Mouse (Mus musculus) embryonic facial prominence, embryonic 12.5 days (tissue): Measurements from ENCODE around the gene Npl. TPM values are rescaled to one million over a fixed set of nuclear protein-coding genes. Genes with fewer than 3 reads are reported as not detected.

ENCODE experiments used
- ATAC-seq: fragments of 200-750 bp; cut with Nextera tagmentation; 2 replicates; pipeline ENCODE4 v1.8.0; 2017; ENCODE audit not compliant: insufficient number of reproducible peaks, insufficient read depth, low FRiP score, low TSS enrichment
- H3K27ac ChIP-seq: fragments of 300-500 bp; sonication (generic); 2 replicates; pipeline ENCODE4 v1.5.1; 2016; ENCODE audit warnings: mild to moderate bottlenecking
- H3K27me3 ChIP-seq: fragments of 300-500 bp; sonication (generic); 2 replicates; pipeline ENCODE4 v1.6.1; 2016; ENCODE audit warnings: mild to moderate bottlenecking, moderate library complexity
- H3K36me3 ChIP-seq: fragments of 300-500 bp; sonication (generic); 2 replicates; pipeline ENCODE4 v1.6.1; 2016; ENCODE audit warnings: mild to moderate bottlenecking
- H3K4me1 ChIP-seq: fragments of 300-500 bp; sonication (generic); 2 replicates; pipeline ENCODE4 v1.6.1; 2016
- H3K4me2 ChIP-seq: fragments of 300-500 bp; sonication (generic); replicated peaks from 2 replicates; pipeline ENCODE4 v1.6.1; 2016; ENCODE audit warnings: mild to moderate bottlenecking, moderate library complexity
- H3K4me3 ChIP-seq: fragments of 300-500 bp; sonication (generic); 2 replicates; pipeline ENCODE4 v1.5.1; 2016; ENCODE audit warnings: mild to moderate bottlenecking
- H3K9ac ChIP-seq: fragments of 300-500 bp; sonication (generic); 2 replicates; pipeline ENCODE4 v1.6.1; 2016; ENCODE audit warnings: mild to moderate bottlenecking, moderate library complexity
- H3K9me3 ChIP-seq: fragments of 300-500 bp; sonication (generic); 2 replicates; pipeline ENCODE4 v1.6.1; 2016; ENCODE audit warnings: mild to moderate bottlenecking, moderate library complexity
- WGBS: fragments of 180-500 bp; shearing (Covaris S2); methylation state at CpG from one replicate; pipeline ENCODE4 v1.1.7; 2016; 5-methylcytosine and 5-hydroxymethylcytosine counted together
- polyA plus RNA-seq: library from polyadenylated mRNA; unstranded; fragments of >200 nt; fragmentation: Nextera tagmentation; extraction: Ambion mirVana; gene quantifications from 2 replicates; pipeline ENCODE4 v1.2.1, GENCODE M21; 2016

The Npl gene
- polyA plus RNA-seq, 1 experiment from 2014 or later, result 9.4 TPM

DNA sequence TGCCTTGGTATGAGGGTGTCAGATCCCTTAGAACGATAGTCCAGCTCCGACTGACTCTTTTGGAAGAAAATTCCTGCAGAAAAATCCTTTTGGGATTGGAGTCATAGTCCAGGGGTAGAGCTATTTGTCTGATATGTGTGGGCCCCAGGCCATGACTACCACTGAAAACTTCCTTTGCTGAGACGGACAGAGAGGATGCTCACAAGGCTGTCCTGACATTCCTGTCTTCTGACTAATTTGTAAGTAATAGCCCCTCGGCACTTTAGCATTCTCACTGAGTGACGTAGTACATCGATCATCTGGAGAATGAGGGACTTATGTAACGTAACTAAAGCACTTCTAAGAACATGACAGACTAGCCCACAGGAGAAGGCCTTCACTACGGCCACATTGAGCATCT lies 15.9 kb upstream of the Npl start:
- H3K36me3 ChIP-seq, result no peaks in the 10 kb centered on the region
- no peaks in the 10 kb centered on the region for H3K9me3 ChIP-seq
- no peak for ATAC-seq

DNA sequence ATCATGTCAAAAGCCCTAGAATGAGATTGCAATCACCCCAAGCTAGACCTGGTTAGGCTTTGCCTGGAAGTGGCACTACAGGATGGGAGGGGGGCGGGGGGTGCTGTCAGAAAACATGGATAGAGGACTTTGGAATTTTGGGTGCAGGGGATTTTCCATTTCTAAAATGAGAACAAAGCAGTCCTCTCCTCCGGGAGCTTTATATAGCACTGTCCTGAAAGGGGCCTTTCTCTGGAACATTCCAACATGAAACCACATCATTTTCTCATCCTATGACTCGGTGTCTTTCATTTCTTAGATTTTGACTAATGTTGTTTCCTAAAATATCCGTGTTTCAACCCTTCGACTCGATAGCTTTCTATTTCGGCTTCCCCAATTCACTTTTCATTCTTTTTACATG lies 14.9 kb upstream of the Npl start:
- H3K4me1 ChIP-seq, result no peaks in the 10 kb centered on the region
- H3K27me3 ChIP-seq, result no peaks in the 10 kb centered on the region
- H3K36me3 ChIP-seq, result no peaks in the 10 kb centered on the region
- no peak overlapping the region for H3K27ac ChIP-seq
- H3K4me2 ChIP-seq, result no peak overlapping the region
- WGBS, result 83% methylated on average over 7 of the region's 7 CpGs
- no peak for ATAC-seq
- no peaks in the 10 kb centered on the region for H3K9me3 ChIP-seq
- no peak overlapping the region for H3K4me3 ChIP-seq
- H3K9ac ChIP-seq, result no peak overlapping the region

More for the DNA sequence above, 15.9 kb upstream of the Npl start:
- H3K4me2 ChIP-seq, result no peak overlapping the region
- 62% methylated on average over 8 of the region's 8 CpGs for WGBS
- H3K4me1 ChIP-seq, result no peaks in the 10 kb centered on the region
- no peaks in the 10 kb centered on the region for H3K27me3 ChIP-seq
- H3K4me3 ChIP-seq, result no peak overlapping the region
- no peak overlapping the region for H3K9ac ChIP-seq
- H3K27ac ChIP-seq, result no peak overlapping the region

DNA sequence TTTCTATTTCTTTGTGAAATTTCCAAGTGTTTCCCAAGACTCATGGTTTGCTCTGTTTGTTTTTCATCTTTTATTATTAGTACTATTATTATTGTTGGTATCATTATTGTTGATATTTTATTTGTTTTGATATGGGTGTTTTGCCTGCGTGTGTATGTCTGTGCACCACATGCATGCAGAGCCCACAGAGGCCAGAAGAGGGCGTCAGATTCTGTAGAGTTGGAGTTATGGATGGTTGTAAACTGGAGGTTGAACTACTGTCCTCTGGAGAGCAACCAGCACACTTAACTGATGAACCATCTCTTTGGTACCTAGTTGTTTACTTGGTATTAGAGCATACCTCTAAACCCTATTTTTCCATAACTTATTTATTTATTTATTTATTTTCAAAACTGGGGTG lies 13.8 kb upstream of the Npl start:
- Histone ChIP-seq H3K4me1 (no peaks in the 10 kb centered on the region), H3K36me3 (no peaks in the 10 kb centered on the region), H3K27me3 (no peaks in the 10 kb centered on the region), H3K9ac (no peak overlapping the region), H3K4me3 (no peak overlapping the region), H3K27ac (no peak overlapping the region), H3K4me2 (no peak overlapping the region), H3K9me3 (no peaks in the 10 kb centered on the region)
- no peak for ATAC-seq
- 51% methylated on average over 2 of the region's 2 CpGs for WGBS

DNA sequence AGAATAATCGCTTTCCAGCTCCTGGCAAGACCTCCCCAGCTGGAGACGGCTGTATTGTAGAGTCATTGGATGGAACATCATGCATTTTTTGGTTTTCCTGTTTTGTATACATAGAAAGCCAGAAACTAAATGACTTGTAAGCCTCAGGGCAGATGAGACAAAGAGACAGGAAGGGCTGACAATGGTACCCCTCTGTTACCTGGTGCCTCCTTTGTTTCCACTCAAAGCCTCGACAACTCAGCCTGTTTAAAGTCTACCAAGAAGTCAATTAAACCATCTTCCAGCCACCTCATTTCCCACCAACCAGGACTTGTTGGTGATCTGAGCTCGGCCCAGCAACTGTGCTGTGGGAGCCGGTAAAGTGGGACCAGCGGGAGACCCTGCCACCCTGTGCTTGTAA lies 11.0 kb upstream of the Npl start:
- Histone ChIP-seq H3K36me3 (no peaks in the 10 kb centered on the region), H3K27me3 (no peaks in the 10 kb centered on the region)

DNA sequence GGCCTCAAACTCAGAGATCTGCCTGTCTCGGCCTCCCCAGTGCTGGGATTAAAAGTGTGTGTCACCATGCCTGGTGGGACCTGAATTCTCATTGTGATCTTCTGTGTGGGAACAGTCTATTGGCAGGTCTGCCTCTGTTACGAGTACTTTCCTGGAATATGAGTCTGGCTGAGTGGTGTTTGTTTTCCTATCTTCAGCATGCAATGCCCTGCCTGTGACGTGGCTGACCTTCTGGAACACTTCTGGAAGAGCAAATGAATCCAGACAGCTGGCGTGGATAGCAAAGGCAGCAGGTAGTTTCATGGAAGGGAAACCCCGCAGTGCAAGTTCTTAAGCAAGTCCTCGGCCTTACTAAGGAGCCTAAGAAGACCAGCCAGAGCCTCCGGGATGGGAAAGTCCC lies 9.9 kb upstream of the Npl start:
- H3K4me3 ChIP-seq, result no peak overlapping the region
- ATAC-seq, result no peak
- H3K9me3 ChIP-seq, result no peaks in the 10 kb centered on the region
- no peaks in the 10 kb centered on the region for H3K36me3 ChIP-seq
- no peak overlapping the region for H3K9ac ChIP-seq
- H3K4me1 ChIP-seq, result no peaks in the 10 kb centered on the region
- WGBS, result 53% methylated on average over 7 of the region's 7 CpGs
- no peaks in the 10 kb centered on the region for H3K27me3 ChIP-seq
- no peak overlapping the region for H3K4me2 ChIP-seq
- H3K27ac ChIP-seq, result no peak overlapping the region

More for the DNA sequence above, 11.0 kb upstream of the Npl start:
- Histone ChIP-seq H3K4me3 (no peak overlapping the region), H3K27ac (no peak overlapping the region), H3K9ac (no peak overlapping the region), H3K4me1 (no peaks in the 10 kb centered on the region), H3K9me3 (no peaks in the 10 kb centered on the region), H3K4me2 (no peak overlapping the region)
- ATAC-seq, result no peak
- WGBS, result 51% methylated on average over 6 of the region's 6 CpGs

DNA sequence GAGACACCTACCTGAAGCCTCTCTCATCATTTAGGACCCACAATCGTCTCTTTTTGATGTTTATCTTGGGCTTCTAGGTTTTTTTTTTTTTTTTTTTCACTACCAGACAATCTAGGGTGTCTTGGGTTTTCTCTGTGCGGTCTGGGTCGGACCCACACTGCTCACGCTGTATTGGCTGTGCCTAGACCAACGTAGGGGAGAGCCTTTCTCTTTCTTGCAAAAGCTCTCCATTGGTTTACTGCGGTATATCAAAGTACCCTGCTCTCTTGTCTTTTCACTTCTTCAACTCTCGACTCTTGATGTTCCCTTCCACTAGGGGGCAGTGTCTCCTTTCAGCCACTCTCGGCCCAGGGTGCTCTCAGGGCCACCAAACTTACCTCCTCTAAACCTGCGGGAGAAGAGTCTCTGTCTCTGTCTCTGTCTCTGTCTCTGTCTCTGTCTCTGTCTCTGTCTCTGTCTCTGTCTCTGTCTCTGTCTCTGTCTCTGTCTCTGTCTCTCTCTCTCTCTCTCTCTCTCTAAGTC lies 9.3 kb upstream of the Npl start:
- H3K4me1 ChIP-seq, result no peaks in the 10 kb centered on the region
- H3K36me3 ChIP-seq, result no peaks in the 10 kb centered on the region
- 26% methylated on average over 9 of the region's 9 CpGs for WGBS
- H3K4me2 ChIP-seq, result no peak overlapping the region
- H3K27me3 ChIP-seq, result no peaks in the 10 kb centered on the region
- H3K9me3 ChIP-seq, result no peaks in the 10 kb centered on the region
- H3K9ac ChIP-seq, result no peak overlapping the region
- H3K4me3 ChIP-seq, result no peak overlapping the region
- H3K27ac ChIP-seq, result no peak overlapping the region
- ATAC-seq, result no peak

DNA sequence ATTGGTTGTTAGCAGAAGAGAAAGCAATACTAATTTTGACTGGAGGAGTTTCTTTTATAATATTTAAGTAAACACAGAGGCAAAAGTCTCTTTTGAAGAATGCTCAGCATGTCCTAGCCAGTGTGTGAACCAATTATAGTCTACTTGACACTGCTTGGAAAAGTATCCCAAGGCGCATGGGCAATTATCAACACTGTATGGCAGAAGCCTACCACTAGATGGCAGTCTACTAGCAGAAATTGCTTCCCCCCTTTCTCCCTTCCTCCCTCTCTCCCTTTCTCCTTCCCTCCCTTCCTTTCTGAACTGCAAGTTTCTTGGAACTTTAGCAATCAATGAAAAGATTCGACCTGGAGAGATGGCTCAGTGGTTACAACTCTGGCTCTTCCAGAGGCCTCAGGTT lies 7.1 kb upstream of the Npl start:
- 2% methylated on average over 2 of the region's 2 CpGs for WGBS
- H3K9ac ChIP-seq, result no peak overlapping the region
- no peak for ATAC-seq

DNA sequence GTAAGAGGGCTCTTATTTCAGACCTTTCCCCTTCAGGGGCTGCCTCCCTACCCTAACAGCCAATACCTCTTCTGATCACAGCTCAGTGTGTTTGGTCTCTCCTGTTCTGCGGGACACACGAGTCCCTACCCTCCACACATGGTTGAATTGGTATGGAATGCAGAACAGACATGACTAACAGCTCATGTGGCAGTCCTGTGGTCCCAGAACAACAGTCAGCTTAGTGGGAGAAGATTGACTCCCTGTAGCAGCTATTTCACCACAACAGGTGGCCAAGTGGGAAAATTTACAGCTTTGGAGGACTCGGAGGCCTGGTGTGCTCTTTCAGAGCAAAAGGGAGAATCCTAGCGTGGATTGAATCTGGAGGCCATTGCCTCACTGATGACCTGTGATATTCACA lies 6.4 kb upstream of the Npl start:
- no peak for ATAC-seq
- WGBS, result 84% methylated on average over 4 of the region's 4 CpGs
- Histone ChIP-seq H3K4me2 (no peak overlapping the region), H3K36me3 (no peaks in the 10 kb centered on the region), H3K9me3 (no peaks in the 10 kb centered on the region), H3K4me1 (no peaks in the 10 kb centered on the region), H3K27me3 (no peaks in the 10 kb centered on the region), H3K9ac (no peak overlapping the region), H3K27ac (no peak overlapping the region), H3K4me3 (no peak overlapping the region)

More for the DNA sequence above, 7.1 kb upstream of the Npl start:
- Histone ChIP-seq H3K9me3 (no peaks in the 10 kb centered on the region), H3K4me2 (no peak overlapping the region), H3K4me1 (no peaks in the 10 kb centered on the region), H3K27ac (no peak overlapping the region), H3K27me3 (no peaks in the 10 kb centered on the region), H3K4me3 (no peak overlapping the region), H3K36me3 (no peaks in the 10 kb centered on the region)

DNA sequence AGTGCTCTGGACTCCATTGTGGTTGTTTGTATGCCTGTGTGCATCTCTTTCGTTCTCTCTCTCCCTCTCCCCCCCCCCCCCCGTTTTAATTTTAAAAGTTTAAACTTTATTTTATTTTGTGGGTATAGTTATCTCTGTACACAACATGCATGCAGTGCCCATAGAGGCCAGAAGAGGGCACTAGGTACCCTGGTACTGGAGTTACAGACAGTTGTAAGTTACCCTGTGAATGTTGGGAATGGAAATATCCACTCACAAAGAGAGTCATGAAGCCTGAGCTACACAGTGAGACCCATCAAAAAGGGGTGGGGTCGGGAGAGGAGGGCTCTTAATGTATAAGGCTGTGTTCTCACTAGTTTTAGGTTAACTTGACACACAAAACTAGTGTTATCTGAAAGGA lies 969 bp upstream of the Npl start:
- H3K36me3 ChIP-seq, result no peaks in the 10 kb centered on the region
- no peak overlapping the region for H3K4me2 ChIP-seq
- no peak overlapping the region for H3K4me3 ChIP-seq
- H3K9ac ChIP-seq, result no peak overlapping the region
- ATAC-seq, result no peak
- no peaks in the 10 kb centered on the region for H3K27me3 ChIP-seq
- no peaks in the 10 kb centered on the region for H3K9me3 ChIP-seq
- H3K4me1 ChIP-seq, result no peaks in the 10 kb centered on the region
- no peak overlapping the region for H3K27ac ChIP-seq
- 23% methylated on average over 3 of the region's 3 CpGs for whole genome bisulfite sequencing

DNA sequence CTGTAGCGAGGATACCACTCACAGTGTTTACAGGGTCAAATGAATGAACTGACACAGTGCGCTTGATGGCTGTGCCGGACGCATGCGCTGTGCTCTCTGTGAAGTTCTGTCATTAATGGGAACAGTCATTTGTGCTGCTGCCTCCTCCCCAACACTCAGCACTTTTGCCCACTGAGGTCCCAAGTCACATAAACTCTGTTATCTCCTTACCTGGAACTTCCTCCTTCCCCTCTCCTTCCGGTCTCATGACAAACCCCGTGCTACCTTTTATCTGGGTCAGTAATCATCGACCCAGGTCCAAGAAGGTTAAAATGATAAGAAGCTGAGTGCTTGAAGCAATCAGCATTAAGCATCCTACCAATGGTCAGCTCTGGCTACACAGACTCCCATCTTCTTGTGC lies 2.3 kb downstream of the Npl start:
- no peaks in the 10 kb centered on the region for H3K9me3 ChIP-seq
- no peak overlapping the region for H3K4me3 ChIP-seq
- no peak overlapping the region for H3K4me2 ChIP-seq
- H3K27ac ChIP-seq, result no peak overlapping the region
- ATAC-seq, result no peak
- WGBS, result 80% methylated on average over 8 of the region's 8 CpGs
- H3K4me1 ChIP-seq, result no peaks in the 10 kb centered on the region; the same call in 1 of the 2 replicates
- H3K27me3 ChIP-seq, result no peaks in the 10 kb centered on the region
- H3K36me3 ChIP-seq, result no peaks in the 10 kb centered on the region
- H3K9ac ChIP-seq, result no peak overlapping the region

DNA sequence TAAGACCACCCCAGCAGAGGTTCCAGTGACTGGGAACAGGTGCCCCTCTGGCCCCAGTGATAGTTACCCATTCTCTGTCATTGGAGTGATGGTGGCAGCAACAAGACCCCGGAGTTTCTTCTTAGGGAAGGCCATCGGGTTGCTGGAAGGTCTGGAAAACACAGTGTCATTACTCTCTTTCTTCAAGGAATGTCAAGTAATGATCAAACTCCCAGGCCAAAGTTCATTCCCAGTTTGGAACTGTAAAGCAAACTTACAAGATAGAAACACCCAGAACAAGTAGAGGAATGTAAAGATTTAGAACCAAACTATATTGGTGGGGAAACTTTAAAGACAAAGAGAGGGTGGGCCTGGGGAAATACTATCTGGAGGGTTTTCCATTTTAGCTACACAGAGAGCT lies 4.6 kb downstream of the Npl start:
- no peak overlapping the region for H3K4me2 ChIP-seq
- H3K9me3 ChIP-seq, result no peaks in the 10 kb centered on the region
- no peak overlapping the region for H3K9ac ChIP-seq
- H3K4me3 ChIP-seq, result no peak overlapping the region
- no peak for ATAC-seq
- no peak overlapping the region for H3K27ac ChIP-seq
- H3K4me1 ChIP-seq, result no peaks in the 10 kb centered on the region; the same call in 1 of the 2 replicates
- no peaks in the 10 kb centered on the region for H3K27me3 ChIP-seq
- WGBS, result 81% methylated on average over 2 of the region's 2 CpGs
- no peaks in the 10 kb centered on the region for H3K36me3 ChIP-seq

DNA sequence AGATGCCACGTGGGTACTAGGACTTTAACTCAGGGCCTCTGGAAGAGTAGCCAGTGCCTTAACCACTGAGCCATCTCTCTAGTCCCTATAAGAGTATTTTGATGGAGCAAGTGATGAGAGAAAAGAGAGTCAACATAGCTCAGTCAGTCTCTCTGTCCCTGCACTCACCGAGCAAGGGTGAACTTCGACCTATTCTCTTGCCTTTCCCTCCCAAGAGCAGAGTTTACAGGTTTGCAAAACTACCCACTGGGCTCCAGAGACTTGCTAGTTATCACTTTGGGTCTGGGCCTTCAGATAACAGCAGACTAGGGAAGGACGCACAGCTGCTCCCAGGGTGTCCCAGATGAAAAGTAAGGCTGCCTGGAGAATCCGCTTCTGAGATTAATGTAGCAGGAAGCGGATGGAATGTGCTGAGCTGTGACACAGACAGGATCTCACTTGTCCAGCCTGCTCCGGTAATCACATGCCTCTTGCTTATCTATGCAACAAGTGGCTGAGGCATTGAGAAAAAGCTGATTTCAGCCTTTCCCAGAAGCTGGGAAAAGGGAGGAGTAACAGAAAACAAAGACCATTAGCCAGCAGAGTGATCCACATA lies 7.0 kb downstream of the Npl start:
- no peaks in the 10 kb centered on the region for H3K9me3 ChIP-seq
- 41% methylated on average over 7 of the region's 7 CpGs for WGBS
- H3K4me3 ChIP-seq, result no peak overlapping the region
- no peak overlapping the region for H3K27ac ChIP-seq
- no peaks in the 10 kb centered on the region for H3K36me3 ChIP-seq
- ATAC-seq, result no peak
- no peak overlapping the region for H3K9ac ChIP-seq
- no peak overlapping the region for H3K4me2 ChIP-seq
- H3K27me3 ChIP-seq, result no peaks in the 10 kb centered on the region
- H3K4me1 ChIP-seq, result no peaks in the 10 kb centered on the region; the same call in 1 of the 2 replicates
